Mouse (Mus musculus) liver, embryonic 12.5 days (tissue): ENCODE measurements at regions not wholly inside any gene's neighbourhood (a gene's known extent, or its start where the extent isn't known, plus 50 kb on each side); places are given as distances from the start of the nearest gene placed in this dataset.

Source experiments
- ATAC-seq: fragments of 200-750 bp; cut with Nextera tagmentation; 2 replicates; pipeline ENCODE4 v1.8.0; 2017; ENCODE audit warnings: moderate number of reproducible peaks, mild to moderate bottlenecking, moderate library complexity
- H3K27ac ChIP-seq: fragments of 300-500 bp; sonication (generic); 2 replicates; pipeline ENCODE4 v1.5.1; 2016; ENCODE audit warnings: mild to moderate bottlenecking
- H3K27me3 ChIP-seq: fragments of 300-500 bp; sonication (generic); replicated peaks from 2 replicates; pipeline ENCODE4 v1.6.1; 2016; ENCODE audit warnings: mild to moderate bottlenecking, moderate library complexity
- H3K36me3 ChIP-seq: fragments of 300-500 bp; sonication (generic); 2 replicates; pipeline ENCODE4 v1.6.1; 2016; ENCODE audit warnings: mild to moderate bottlenecking, moderate library complexity
- H3K4me1 ChIP-seq: fragments of 300-500 bp; sonication (generic); 2 replicates; pipeline ENCODE4 v1.6.1; 2016
- H3K4me2 ChIP-seq: fragments of 300-500 bp; sonication (generic); 2 replicates; pipeline ENCODE4 v1.6.1; 2016; ENCODE audit warnings: mild to moderate bottlenecking, moderate library complexity
- H3K4me3 ChIP-seq: fragments of 300-500 bp; sonication (generic); 2 replicates; pipeline ENCODE4 v1.5.1; 2016; ENCODE audit warnings: mild to moderate bottlenecking, moderate library complexity
- H3K9ac ChIP-seq: fragments of 300-500 bp; sonication (generic); 2 replicates; pipeline ENCODE4 v1.6.1; 2016; ENCODE audit warnings: mild to moderate bottlenecking, moderate library complexity
- H3K9me3 ChIP-seq: fragments of 300-500 bp; sonication (generic); replicated peaks from 2 replicates; pipeline ENCODE4 v1.6.1; 2016; ENCODE audit warnings: mild to moderate bottlenecking, moderate library complexity
- WGBS: fragments of 180-500 bp; shearing (Covaris S2); methylation state at CpG from one replicate; pipeline ENCODE4 v1.1.7; 2016; ENCODE audit not compliant: insufficient replicate concordance; 5-methylcytosine and 5-hydroxymethylcytosine counted together

DNA sequence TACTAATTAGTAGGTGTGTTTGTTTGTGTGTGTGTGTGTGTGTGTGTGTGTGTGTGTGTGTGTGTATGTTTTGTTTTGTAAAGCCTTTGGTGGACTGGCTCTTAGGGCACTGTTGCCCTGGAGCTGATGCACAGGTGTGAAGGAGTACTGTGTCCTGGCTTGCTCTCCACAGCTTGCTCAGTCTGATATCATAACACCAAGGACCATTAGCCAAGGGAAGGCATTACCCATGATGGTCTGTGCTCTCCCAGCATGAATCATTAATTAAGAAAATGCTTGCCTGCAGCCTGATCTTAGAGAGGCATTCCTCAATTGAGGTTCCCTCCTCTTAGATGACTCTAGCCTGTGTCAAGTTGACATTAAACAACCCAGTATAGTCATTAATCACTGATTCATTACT, 54.7 kb downstream of the Spry2 start:
- no peak overlapping the region for H3K4me3 ChIP-seq
- H3K9me3 ChIP-seq = no peaks in the 10 kb centered on the region
- no peak for ATAC-seq
- H3K27ac ChIP-seq = no peak overlapping the region
- H3K9ac ChIP-seq = no peak overlapping the region
- no peaks in the 10 kb centered on the region for H3K27me3 ChIP-seq
- no peaks in the 10 kb centered on the region for H3K36me3 ChIP-seq
- no peak overlapping the region for H3K4me2 ChIP-seq
- H3K4me1 ChIP-seq = no peaks in the 10 kb centered on the region

DNA sequence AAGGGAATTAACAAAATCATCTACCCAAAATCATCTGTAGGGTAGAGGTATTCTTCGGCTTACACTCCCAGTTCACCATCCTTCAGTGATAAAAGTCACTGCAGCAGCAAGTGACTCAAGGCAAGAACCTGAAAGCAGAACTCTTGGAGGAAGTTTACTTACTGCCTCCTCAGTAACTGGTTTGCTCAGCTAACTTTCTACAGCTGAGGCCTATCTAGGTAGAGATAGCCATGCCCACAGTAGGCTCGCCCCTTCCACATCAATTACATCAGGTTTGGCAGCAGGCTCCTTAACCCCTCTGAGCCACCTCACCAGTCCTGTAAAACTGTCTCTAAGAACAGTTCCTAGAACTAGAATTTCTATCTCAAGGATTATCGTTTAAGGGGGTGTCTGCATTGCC, 59.1 kb downstream of the Spry2 start:
- no peaks in the 10 kb centered on the region for H3K4me1 ChIP-seq
- no peak overlapping the region for H3K4me2 ChIP-seq
- H3K27ac ChIP-seq = no peak overlapping the region
- no peak overlapping the region for H3K9ac ChIP-seq
- 56% methylated on average over 3 of the region's 3 CpGs for WGBS
- no peaks in the 10 kb centered on the region for H3K27me3 ChIP-seq
- H3K4me3 ChIP-seq = no peak overlapping the region
- no peaks in the 10 kb centered on the region for H3K9me3 ChIP-seq
- no peaks in the 10 kb centered on the region for H3K36me3 ChIP-seq
- no peak for ATAC-seq

DNA sequence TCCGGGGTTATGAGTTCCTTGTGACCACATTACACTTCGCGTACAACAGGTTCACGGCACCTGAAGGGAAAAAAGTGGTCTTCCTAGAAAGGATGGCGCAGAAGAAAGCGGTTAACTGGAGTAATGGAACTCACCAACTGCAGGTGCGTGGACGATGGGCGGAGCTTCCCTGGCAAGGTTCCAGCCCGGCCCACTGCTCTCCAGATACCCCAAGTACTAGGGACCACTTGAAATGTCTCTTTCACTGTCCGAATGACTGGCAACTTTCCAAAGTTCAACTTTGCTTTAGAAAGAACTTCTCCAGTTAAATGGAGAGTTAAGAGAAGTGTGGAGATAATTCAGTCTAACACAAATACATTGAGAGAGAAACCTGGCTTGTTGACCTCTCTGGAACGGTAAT, 65.9 kb downstream of the Spry2 start:
- WGBS = 83% methylated on average over 12 of the region's 12 CpGs
- H3K9me3 ChIP-seq = no peaks in the 10 kb centered on the region
- no peak overlapping the region for H3K4me3 ChIP-seq

DNA sequence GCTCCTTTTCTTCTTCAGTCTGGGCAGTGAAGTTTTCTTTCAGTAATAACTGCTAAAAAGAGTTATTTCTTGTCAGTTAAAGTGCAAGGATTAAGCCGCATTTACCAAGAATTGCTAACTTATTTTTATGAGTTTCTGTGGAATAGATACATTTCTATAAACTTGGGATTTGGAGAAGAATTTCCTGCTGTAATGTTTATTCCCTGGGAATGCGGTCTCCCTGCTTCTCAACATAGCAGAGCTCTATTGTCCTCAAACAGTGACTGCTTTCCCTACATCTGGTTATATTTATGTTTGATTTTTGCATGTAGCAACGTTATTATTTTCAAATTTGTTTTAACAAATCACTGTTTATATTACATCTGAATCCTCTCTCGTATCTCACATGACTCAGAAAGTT, 66.3 kb downstream of the Spry2 start:
- Histone ChIP-seq H3K4me1 (no peaks in the 10 kb centered on the region), H3K27ac (no peak overlapping the region), H3K9ac (no peak overlapping the region), H3K4me2 (no peak overlapping the region), H3K36me3 (no peaks in the 10 kb centered on the region), H3K27me3 (no peaks in the 10 kb centered on the region), H3K4me3 (no peak overlapping the region), H3K9me3 (no peaks in the 10 kb centered on the region)
- 67% methylated on average over 4 of the region's 4 CpGs for WGBS
- no peak for ATAC-seq

More for the DNA sequence above, 65.9 kb downstream of the Spry2 start:
- no peak overlapping the region for H3K9ac ChIP-seq
- H3K27me3 ChIP-seq = no peaks in the 10 kb centered on the region
- no peak overlapping the region for H3K4me2 ChIP-seq
- no peaks in the 10 kb centered on the region for H3K36me3 ChIP-seq
- no peak for ATAC-seq
- no peak overlapping the region for H3K27ac ChIP-seq
- H3K4me1 ChIP-seq = no peaks in the 10 kb centered on the region

DNA sequence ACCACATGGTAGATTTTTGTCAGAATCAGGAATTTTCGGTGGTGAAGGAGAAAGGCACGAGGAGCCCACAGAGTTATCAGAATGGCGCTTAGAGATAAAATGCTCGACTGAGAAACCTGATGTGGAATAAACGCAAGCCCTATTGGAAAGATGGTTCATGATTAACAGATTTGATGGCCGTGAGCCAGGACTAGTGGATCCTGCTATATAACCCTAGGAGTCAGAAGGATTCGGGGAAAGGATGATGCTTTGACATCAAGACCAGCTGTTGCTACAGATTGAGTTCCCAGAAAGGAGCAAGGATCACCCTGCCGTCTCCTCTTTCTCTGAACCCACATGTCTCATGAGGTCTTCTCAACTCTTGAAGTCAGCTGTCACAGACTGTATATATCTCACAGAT, 73.5 kb downstream of the Spry2 start:
- H3K27ac ChIP-seq = no peak overlapping the region
- 58% methylated on average over 8 of the region's 8 CpGs for WGBS
- no peak overlapping the region for H3K4me2 ChIP-seq
- ATAC-seq = no peak
- no peak overlapping the region for H3K9ac ChIP-seq
- no peaks in the 10 kb centered on the region for H3K27me3 ChIP-seq
- no peaks in the 10 kb centered on the region for H3K4me1 ChIP-seq
- no peaks in the 10 kb centered on the region for H3K36me3 ChIP-seq
- no peaks in the 10 kb centered on the region for H3K9me3 ChIP-seq
- no peak overlapping the region for H3K4me3 ChIP-seq

DNA sequence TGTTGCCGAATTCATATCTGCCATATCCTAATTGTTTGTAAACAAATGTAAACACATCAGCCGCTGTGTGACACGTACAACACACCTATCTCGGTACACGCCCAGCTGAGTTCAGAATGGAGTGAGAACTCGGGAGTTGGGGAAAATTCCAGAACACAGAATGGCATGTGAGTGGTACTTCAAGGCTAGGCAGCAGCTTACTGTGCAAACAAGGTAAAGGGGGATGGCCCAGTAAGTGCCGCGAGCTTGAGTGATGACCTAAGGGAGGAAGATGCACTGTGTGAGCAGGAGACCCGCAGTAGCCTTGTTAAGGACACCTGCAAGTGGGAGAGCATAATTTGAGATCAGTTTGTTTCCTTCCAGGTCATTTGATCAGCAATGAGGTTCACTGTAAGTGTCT, 74.0 kb downstream of the Spry2 start:
- H3K27ac ChIP-seq = no peak overlapping the region
- WGBS = 75% methylated on average over 9 of the region's 9 CpGs

DNA sequence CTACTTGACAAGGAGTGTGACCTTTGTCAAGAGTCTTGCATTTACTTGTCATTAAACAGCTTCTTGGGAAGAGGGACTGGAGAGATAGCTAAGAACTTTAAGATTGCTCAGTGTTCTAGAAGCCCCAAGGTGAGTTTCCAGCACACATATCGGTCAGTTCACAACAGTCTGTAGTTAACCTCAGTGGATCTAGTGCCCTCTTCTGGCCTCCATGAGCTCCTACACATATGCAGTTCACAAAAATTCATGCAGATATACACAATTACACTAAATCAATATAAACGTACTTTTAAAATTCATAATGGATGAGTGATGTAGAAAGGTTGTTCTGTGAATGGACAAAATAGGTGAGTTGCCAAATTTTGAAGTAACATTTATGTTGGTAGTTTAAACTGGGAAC, 77.1 kb downstream of the Spry2 start:
- 66% methylated on average over 2 of the region's 2 CpGs for WGBS
- Histone ChIP-seq H3K27me3 (0 out of 2 replicates have a peak, but pooled peaks cover 4% of the 10 kb centered on the region), H3K9me3 (no peaks in the 10 kb centered on the region), H3K4me1 (no peaks in the 10 kb centered on the region), H3K4me2 (no peak overlapping the region), H3K9ac (no peak overlapping the region), H3K4me3 (no peak overlapping the region), H3K36me3 (no peaks in the 10 kb centered on the region), H3K27ac (no peak overlapping the region)
- ATAC-seq = no peak

More for the DNA sequence above, 74.0 kb downstream of the Spry2 start:
- Histone ChIP-seq H3K4me2 (no peak overlapping the region), H3K4me1 (no peaks in the 10 kb centered on the region), H3K36me3 (no peaks in the 10 kb centered on the region), H3K9me3 (no peaks in the 10 kb centered on the region), H3K27me3 (0 out of 2 replicates have a peak, but pooled peaks cover under 1% of the 10 kb centered on the region), H3K4me3 (no peak overlapping the region), H3K9ac (no peak overlapping the region)
- no peak for ATAC-seq

DNA sequence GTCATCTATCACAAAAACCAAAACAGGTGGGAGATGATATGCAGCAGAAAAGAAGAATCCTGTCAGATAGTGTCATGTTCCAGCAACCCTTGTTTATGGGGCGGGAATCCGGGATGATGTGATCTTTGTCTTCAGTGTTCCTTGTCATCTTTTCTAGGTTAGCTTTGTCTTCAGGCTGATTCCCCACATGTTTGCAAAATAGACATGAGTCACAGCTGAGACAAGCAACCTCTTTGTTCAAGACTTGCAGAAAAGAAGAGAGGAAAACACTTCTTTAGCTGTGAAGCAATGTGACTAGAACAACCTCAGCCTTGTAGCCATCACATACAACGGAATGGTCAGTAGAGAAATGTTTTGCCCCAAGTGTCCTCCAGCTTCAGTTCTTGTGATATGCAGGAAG, 77.8 kb downstream of the Spry2 start:
- 90% methylated on average over 3 of the region's 3 CpGs for WGBS
- H3K4me3 ChIP-seq = no peak overlapping the region
- no peak overlapping the region for H3K9ac ChIP-seq
- ATAC-seq = no peak
- H3K9me3 ChIP-seq = no peaks in the 10 kb centered on the region
- H3K27ac ChIP-seq = no peak overlapping the region
- H3K4me1 ChIP-seq = no peaks in the 10 kb centered on the region
- H3K27me3 ChIP-seq = 0 out of 2 replicates have a peak, but pooled peaks cover 4% of the 10 kb centered on the region
- no peaks in the 10 kb centered on the region for H3K36me3 ChIP-seq
- H3K4me2 ChIP-seq = no peak overlapping the region

DNA sequence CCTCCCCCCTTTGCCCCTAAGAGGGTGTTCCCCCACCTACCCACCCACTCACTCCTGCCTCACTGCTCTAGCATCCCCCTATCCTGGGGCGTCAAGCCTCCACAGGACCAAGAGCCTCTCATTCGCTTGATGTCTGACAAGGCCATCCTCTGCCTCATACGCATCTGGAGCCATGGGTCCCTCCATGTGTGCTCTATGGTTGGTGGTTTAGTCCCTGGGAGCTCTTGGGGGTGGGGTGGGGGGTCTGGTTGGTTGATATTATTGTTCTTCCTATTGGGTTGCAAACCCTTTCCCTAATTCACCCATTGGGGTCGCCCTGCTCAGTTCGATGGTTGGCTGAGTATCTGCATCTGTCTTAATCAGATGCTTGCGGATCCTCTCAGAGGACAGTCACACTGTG, 79.1 kb downstream of the Spry2 start:
- Histone ChIP-seq H3K4me3 (no peak overlapping the region), H3K27me3 (0 out of 2 replicates have a peak, but pooled peaks cover 4% of the 10 kb centered on the region), H3K9me3 (no peaks in the 10 kb centered on the region), H3K9ac (no peak overlapping the region), H3K36me3 (no peaks in the 10 kb centered on the region), H3K27ac (no peak overlapping the region), H3K4me2 (no peak overlapping the region), H3K4me1 (no peaks in the 10 kb centered on the region)
- 75% methylated on average over 6 of the region's 6 CpGs for WGBS
- no peak for ATAC-seq

DNA sequence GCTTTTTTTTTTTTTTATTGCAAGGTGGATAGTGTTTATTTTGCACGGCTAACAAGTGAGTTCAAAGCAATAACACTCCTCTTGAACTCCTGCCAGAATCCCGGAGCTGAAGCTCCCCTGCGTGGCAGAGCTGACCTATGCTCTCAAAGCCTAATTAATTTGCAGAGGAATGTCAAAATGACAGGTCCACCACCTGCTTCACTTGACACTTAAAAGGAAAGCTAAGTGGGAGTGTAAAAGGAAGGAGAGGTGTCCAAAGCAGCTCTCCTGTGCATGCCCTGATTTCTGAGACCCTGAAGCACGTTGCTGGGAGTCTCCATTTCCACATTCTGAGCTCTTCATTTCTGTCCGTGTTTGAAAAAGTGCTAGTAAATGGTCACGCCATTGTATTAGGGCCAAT, 80.8 kb downstream of the Spry2 start:
- no peaks in the 10 kb centered on the region for H3K9me3 ChIP-seq
- no peaks in the 10 kb centered on the region for H3K4me1 ChIP-seq
- no peak overlapping the region for H3K9ac ChIP-seq
- H3K4me2 ChIP-seq = peak overlapping the region; percentile 37
- 0 out of 2 replicates have a peak, but pooled peaks cover 4% of the 10 kb centered on the region for H3K27me3 ChIP-seq
- H3K4me3 ChIP-seq = no peak overlapping the region
- 26% methylated on average over 6 of the region's 6 CpGs for WGBS
- H3K36me3 ChIP-seq = no peaks in the 10 kb centered on the region
- no peak overlapping the region for H3K27ac ChIP-seq
- ATAC-seq = no peak

DNA sequence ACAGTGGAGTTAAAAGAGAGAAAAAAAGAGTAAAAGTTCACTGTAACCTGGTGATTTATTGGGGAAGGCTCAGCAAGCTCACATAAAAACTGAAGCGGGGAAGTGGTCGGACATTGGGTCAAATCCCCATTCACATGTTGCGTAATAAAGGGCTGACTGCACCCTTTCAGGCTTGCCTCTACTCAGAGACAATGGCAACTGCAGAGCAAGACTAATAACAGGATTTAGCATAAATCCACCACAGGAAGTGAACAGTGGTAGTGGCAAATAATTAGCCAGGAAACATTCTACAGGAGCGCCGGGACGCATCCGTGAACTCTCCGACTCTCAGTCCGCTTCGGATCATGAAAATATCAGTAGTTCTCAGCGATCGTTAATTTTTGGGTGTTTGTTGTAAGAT, 81.3 kb downstream of the Spry2 start:
- Histone ChIP-seq H3K9ac (no peak overlapping the region), H3K4me1 (no peaks in the 10 kb centered on the region), H3K36me3 (no peaks in the 10 kb centered on the region), H3K9me3 (no peaks in the 10 kb centered on the region), H3K4me2 (peak overlapping the region; percentile 37), H3K4me3 (no peak overlapping the region), H3K27ac (no peak overlapping the region), H3K27me3 (0 out of 2 replicates have a peak, but pooled peaks cover 4% of the 10 kb centered on the region)
- WGBS = 30% methylated on average over 12 of the region's 12 CpGs
- ATAC-seq = no peak

DNA sequence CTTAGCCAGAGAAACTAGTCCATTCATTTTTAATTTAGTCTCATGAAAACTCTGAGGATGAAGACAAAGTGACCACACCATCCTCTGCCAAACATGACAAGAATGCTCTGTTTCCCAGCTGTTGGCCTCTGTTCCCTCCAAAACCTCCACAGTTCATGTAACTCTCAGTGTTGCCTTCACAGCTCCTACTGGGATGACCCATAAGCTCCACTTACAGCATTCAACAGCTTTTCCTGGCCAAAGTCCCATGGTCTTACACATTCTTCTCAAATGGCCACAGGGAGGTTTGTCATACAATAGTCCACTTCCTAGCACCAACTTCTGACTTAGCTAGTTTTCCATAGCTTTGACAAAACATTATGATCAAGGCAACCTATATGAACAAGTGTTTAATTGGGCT, 83.0 kb downstream of the Spry2 start:
- Histone ChIP-seq H3K4me2 (no peak overlapping the region), H3K4me3 (no peak overlapping the region), H3K4me1 (no peaks in the 10 kb centered on the region), H3K9ac (no peak overlapping the region), H3K27me3 (0 out of 2 replicates have a peak, but pooled peaks cover 4% of the 10 kb centered on the region), H3K27ac (no peak overlapping the region), H3K9me3 (no peaks in the 10 kb centered on the region), H3K36me3 (no peaks in the 10 kb centered on the region)
- ATAC-seq = no peak

DNA sequence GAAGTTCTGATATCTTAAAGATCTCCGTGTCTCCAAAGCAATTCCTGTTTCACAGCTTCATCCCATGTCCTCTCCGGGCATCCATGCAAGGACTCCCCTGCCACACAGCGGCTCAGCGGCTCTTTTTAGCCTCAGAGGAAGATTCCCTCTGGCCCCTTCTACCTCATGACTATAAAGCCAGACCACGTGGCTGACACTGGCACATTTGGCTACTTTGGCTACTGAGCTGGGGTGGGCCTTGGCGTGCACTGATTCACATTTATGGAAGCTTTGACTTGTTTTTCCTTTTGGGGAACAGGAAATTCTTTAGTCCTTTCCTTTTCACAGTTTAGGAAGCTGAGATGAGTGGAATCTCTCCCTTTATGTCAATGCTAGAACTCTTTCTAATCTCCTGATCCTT, 83.5 kb downstream of the Spry2 start:
- WGBS = 65% methylated on average over 6 of the region's 6 CpGs
- Histone ChIP-seq H3K27me3 (0 out of 2 replicates have a peak, but pooled peaks cover 4% of the 10 kb centered on the region), H3K36me3 (no peaks in the 10 kb centered on the region), H3K4me2 (no peak overlapping the region), H3K4me1 (no peaks in the 10 kb centered on the region), H3K9me3 (no peaks in the 10 kb centered on the region), H3K4me3 (no peak overlapping the region), H3K27ac (no peak overlapping the region), H3K9ac (no peak overlapping the region)
- no peak for ATAC-seq
